In genomic region chr9:47710946-47711345, GRCm38 (mm10) we compare ENCODE assay signal across 17 mouse cellular contexts.
DNase-seq lines count a peak whose midpoint lies in the region; ATAC-seq and TF ChIP-seq lines count a peak whose summit lies in the region.
"Had no signal": no experiment of that assay in that cellular context is flagged by ENCODE, and none has a peak within 500 bp of the region (broad histone marks: within the 10 kb centered on the region; RNA-seq: fewer than 3 reads in every experiment).

No protein-coding gene starts in this region.

- TF ChIP-seq CTCF in bone marrow macrophage, adult 2 months (IDR thresholded peaks at IDR 0.05; ENCODE audit: low read depth, low read length) = no peak

- no peaks in the 10 kb centered on the region for H3K27me3 ChIP-seq in forebrain, embryonic 13.5 days
- H3K27me3 ChIP-seq in forebrain, embryonic 11.5 days (ENCODE audit: control insufficient read depth, insufficient read depth, low read length) = no peaks in the 10 kb centered on the region
- no peaks in the 10 kb centered on the region for H3K27me3 ChIP-seq in hindbrain, embryonic 14.5 days (ENCODE audit: control insufficient read depth, insufficient read depth, low read length)
- H3K27me3 ChIP-seq in hindbrain, embryonic 10.5 days (ENCODE audit: insufficient read depth, poor library complexity, severe bottlenecking) = no peaks in the 10 kb centered on the region
- no peaks in the 10 kb centered on the region for H3K27me3 ChIP-seq in forebrain, embryonic 16.5 days (replicated peaks; ENCODE audit: control insufficient read depth, insufficient read depth, low read length)
- H3K27me3 ChIP-seq: hindbrain, embryonic 15.5 days had no signal

- H3K9me3 ChIP-seq in forebrain, embryonic 13.5 days (replicated peaks) = no peaks in the 10 kb centered on the region
- H3K9me3 ChIP-seq in forebrain, embryonic 11.5 days (ENCODE audit: control insufficient read depth, low read length) = no peaks in the 10 kb centered on the region
- H3K9me3 ChIP-seq in hindbrain, embryonic 14.5 days (ENCODE audit: control insufficient read depth, low read length) = no peaks in the 10 kb centered on the region
- H3K9me3 ChIP-seq in hindbrain, embryonic 10.5 days = no peaks in the 10 kb centered on the region
- H3K9me3 ChIP-seq in forebrain, embryonic 16.5 days (ENCODE audit: control insufficient read depth, low read length) = no peaks in the 10 kb centered on the region
- H3K9me3 ChIP-seq: embryonic facial prominence, embryonic 10.5 days; heart, embryonic 13.5 days; hindbrain, embryonic 15.5 days had no signal

- no peak overlapping the region for H3K4me2 ChIP-seq in forebrain, embryonic 13.5 days
- no peak overlapping the region for H3K4me2 ChIP-seq in forebrain, embryonic 11.5 days (ENCODE audit: low read depth, low read length, severe bottlenecking)
- no peak overlapping the region for H3K4me2 ChIP-seq in hindbrain, embryonic 14.5 days (replicated peaks)
- no peak overlapping the region for H3K4me2 ChIP-seq in forebrain, embryonic 16.5 days (ENCODE audit: low read length)
- H3K4me2 ChIP-seq: heart, embryonic 13.5 days; hindbrain, embryonic 15.5 days had no signal

- H3K4me1 ChIP-seq in forebrain, embryonic 13.5 days = peaks cover 59% of the 10 kb centered on the region
- H3K4me1 ChIP-seq in forebrain, embryonic 11.5 days (replicated peaks; ENCODE audit: control insufficient read depth, insufficient read depth, low read length) = no peaks in the 10 kb centered on the region; the same call in 1 of the 2 replicates
- peaks cover 43% of the 10 kb centered on the region for H3K4me1 ChIP-seq in hindbrain, embryonic 14.5 days (replicated peaks; ENCODE audit: control insufficient read depth, insufficient read depth, low read length)
- H3K4me1 ChIP-seq in hindbrain, embryonic 10.5 days (replicated peaks) = peaks cover 25% of the 10 kb centered on the region
- H3K4me1 ChIP-seq in bone marrow macrophage, adult 2 months (ENCODE audit: control insufficient read depth, insufficient read depth, low read length) = peaks cover 73% of the 10 kb centered on the region
- H3K4me1 ChIP-seq in forebrain, embryonic 16.5 days (replicated peaks; ENCODE audit: control insufficient read depth, insufficient read depth, low read length) = peaks cover 29% of the 10 kb centered on the region

- no peak for DNase-seq in forebrain, embryonic 11.5 days (ENCODE audit: low spot score)
- DNase-seq in hindbrain, embryonic 14.5 days (ENCODE audit: low spot score) = no peak
- DNase-seq in hindbrain, embryonic 10.5 days (ENCODE audit: low spot score) = no peak
- DNase-seq in cerebellum, postnatal 10 days = no peak
- DNase-seq: adrenal gland, postnatal 10 days; cerebellum, adult 18-20 months; cerebellum, adult 9-11 months; gastrocnemius, postnatal 14 days; heart, postnatal 36 days had no signal

- no peaks in the 10 kb centered on the region for H3K36me3 ChIP-seq in forebrain, embryonic 13.5 days (ENCODE audit: poor library complexity, severe bottlenecking)
- H3K36me3 ChIP-seq in forebrain, embryonic 11.5 days (ENCODE audit: control insufficient read depth, insufficient read depth, low read length) = no peaks in the 10 kb centered on the region
- no peaks in the 10 kb centered on the region for H3K36me3 ChIP-seq in hindbrain, embryonic 14.5 days (replicated peaks; ENCODE audit: control insufficient read depth, insufficient read depth)
- peaks cover 3% of the 10 kb centered on the region; the same call in 1 of the 2 replicates for H3K36me3 ChIP-seq in hindbrain, embryonic 10.5 days
- H3K36me3 ChIP-seq in forebrain, embryonic 16.5 days (ENCODE audit: control insufficient read depth, insufficient read depth) = no peaks in the 10 kb centered on the region
- H3K36me3 ChIP-seq: heart, embryonic 13.5 days; hindbrain, embryonic 15.5 days had no signal

- ATAC-seq in forebrain, embryonic 13.5 days = peak; percentile 41
- no peak for ATAC-seq in forebrain, embryonic 11.5 days (replicated peaks; ENCODE audit: low FRiP score)
- no peak; the same call in 1 of the 2 replicates for ATAC-seq in hindbrain, embryonic 14.5 days (ENCODE audit: low FRiP score)
- 0 out of 2 replicates have a peak, but pooled peaks have one; percentile 34 for ATAC-seq in forebrain, embryonic 16.5 days
- no peak for ATAC-seq in monocyte, adult 5-6 weeks (replicated peaks; ENCODE audit: insufficient number of reproducible peaks, low FRiP score, low TSS enrichment, poor library complexity, severe bottlenecking)
- ATAC-seq: intestine, embryonic 16.5 days had no signal

- TF ChIP-seq POLR2A in bone marrow macrophage, adult 2 months (IDR thresholded peaks at IDR 0.05; ENCODE audit: borderline replicate concordance, low read depth, low read length) = no peak

- 63% methylated on average over 8 of the region's 8 CpGs for WGBS in forebrain, embryonic 13.5 days
- WGBS in forebrain, embryonic 11.5 days = 82% methylated on average over 8 of the region's 8 CpGs
- 67% methylated on average over 8 of the region's 8 CpGs for WGBS in hindbrain, embryonic 14.5 days
- WGBS in hindbrain, embryonic 10.5 days = 87% methylated on average over 8 of the region's 8 CpGs
- WGBS in forebrain, embryonic 16.5 days = 48% methylated on average over 8 of the region's 8 CpGs

- no peak overlapping the region for H3K9ac ChIP-seq in forebrain, embryonic 13.5 days
- H3K9ac ChIP-seq in forebrain, embryonic 11.5 days (ENCODE audit: low read length) = no peak overlapping the region
- no peak overlapping the region for H3K9ac ChIP-seq in hindbrain, embryonic 14.5 days
- H3K9ac ChIP-seq in forebrain, embryonic 16.5 days (replicated peaks; ENCODE audit: low read depth, low read length) = no peak overlapping the region
- H3K9ac ChIP-seq: heart, embryonic 13.5 days; hindbrain, embryonic 15.5 days had no signal

- no peak overlapping the region for H3K27ac ChIP-seq in forebrain, embryonic 13.5 days
- no peak overlapping the region for H3K27ac ChIP-seq in forebrain, embryonic 11.5 days (ENCODE audit: low read depth, low read length)
- H3K27ac ChIP-seq in hindbrain, embryonic 14.5 days = 0 out of 2 replicates have a peak overlapping the region, but pooled peaks have one; percentile 17
- no peak overlapping the region for H3K27ac ChIP-seq in hindbrain, embryonic 10.5 days
- peak overlapping the region; percentile 91 for H3K27ac ChIP-seq in bone marrow macrophage, adult 2 months (ENCODE audit: insufficient read depth, low read depth, low read length)
- no peak overlapping the region for H3K27ac ChIP-seq in forebrain, embryonic 16.5 days (ENCODE audit: low read length)
- H3K27ac ChIP-seq: embryonic facial prominence, embryonic 10.5 days; heart, embryonic 13.5 days; hindbrain, embryonic 15.5 days had no signal

- no peak overlapping the region for H3K4me3 ChIP-seq in forebrain, embryonic 13.5 days
- no peak overlapping the region for H3K4me3 ChIP-seq in forebrain, embryonic 11.5 days (ENCODE audit: low read depth, low read length)
- no peak overlapping the region for H3K4me3 ChIP-seq in hindbrain, embryonic 14.5 days (replicated peaks; ENCODE audit: low read length)
- H3K4me3 ChIP-seq in hindbrain, embryonic 10.5 days = no peak overlapping the region
- no peak overlapping the region for H3K4me3 ChIP-seq in bone marrow macrophage, adult 2 months (ENCODE audit: insufficient read depth, low read length)
- no peak overlapping the region for H3K4me3 ChIP-seq in forebrain, embryonic 16.5 days (replicated peaks; ENCODE audit: low read length)
- H3K4me3 ChIP-seq: embryonic facial prominence, embryonic 10.5 days; heart, embryonic 13.5 days; hindbrain, embryonic 15.5 days had no signal

Comparison
In these comparisons a context has a peak if more than half of its experiments do, and no peak if none do; other contexts are left out.
1. ATAC-seq: peak in forebrain, embryonic 13.5 days (single experiment) and forebrain, embryonic 16.5 days (single experiment); none in forebrain, embryonic 11.5 days (single experiment), hindbrain, embryonic 14.5 days (single experiment) and monocyte, adult 5-6 weeks (single experiment).
2. H3K27ac ChIP-seq: peak in hindbrain, embryonic 14.5 days (single experiment) and bone marrow macrophage, adult 2 months (single experiment); none in forebrain, embryonic 13.5 days (single experiment), forebrain, embryonic 11.5 days (single experiment), hindbrain, embryonic 10.5 days (single experiment) and forebrain, embryonic 16.5 days (single experiment).